Mouse (Mus musculus) cortical plate, adult 2 months (tissue): Measurements from ENCODE around the gene Sema4c.

Experiments used
- CTCF ChIP-seq: fragments of 200-500 bp; IDR thresholded peaks from 2 replicates; pipeline ENCODE4 v1.5.1; 2011; ENCODE audit warnings: mild to moderate bottlenecking, control low read depth, low read length; ENCODE audit not compliant: insufficient read depth; ENCODE audit errors: extremely low read depth
- POLR2A ChIP-seq: fragments of 200-500 bp; IDR thresholded peaks from 2 replicates; pipeline ENCODE4 v1.6.1; 2011; ENCODE audit warnings: mild to moderate bottlenecking, low read length, control low read depth; ENCODE audit not compliant: insufficient read depth; ENCODE audit errors: extremely low read depth

- TF ChIP-seq POLR2A (no peak), CTCF (no peak)
Measured at GRCm38 (mm10) chr1:36591408-36591807, 33.3 kb upstream of the Sema4c start.
